Mouse (Mus musculus): ENCODE measurements around the gene Exoc8.

- no peak for TF ChIP-seq HCFC1 (IDR thresholded peaks at IDR 0.05; ENCODE audit: borderline replicate concordance, insufficient read depth, low read length)
- no peak for TF ChIP-seq ZC3H11A (IDR thresholded peaks at IDR 0.05; ENCODE audit: borderline replicate concordance, low read depth, low read length)
- TF ChIP-seq MAFK (IDR thresholded peaks at IDR 0.05; ENCODE audit: insufficient read depth, low read depth, low read length), result no peak
- no peak for TF ChIP-seq CHD2 (IDR thresholded peaks at IDR 0.05; ENCODE audit: low read depth, low read length)
Measured at GRCm38 (mm10) chr8:124845131-124845530, 52.4 kb downstream of the Exoc8 start.
